Mouse (Mus musculus) urinary bladder, postnatal 25 days (tissue): ENCODE measurements at regions not wholly inside any gene's neighbourhood (a gene's known extent, or its start where the extent isn't known, plus 50 kb on each side); places are given as distances from the start of the nearest gene placed in this dataset.

Experiments used
- DNase-seq: peaks from one replicate; pipeline ENCODE4 v3.0.0; 2022; ENCODE audit warnings: low spot score

DNA sequence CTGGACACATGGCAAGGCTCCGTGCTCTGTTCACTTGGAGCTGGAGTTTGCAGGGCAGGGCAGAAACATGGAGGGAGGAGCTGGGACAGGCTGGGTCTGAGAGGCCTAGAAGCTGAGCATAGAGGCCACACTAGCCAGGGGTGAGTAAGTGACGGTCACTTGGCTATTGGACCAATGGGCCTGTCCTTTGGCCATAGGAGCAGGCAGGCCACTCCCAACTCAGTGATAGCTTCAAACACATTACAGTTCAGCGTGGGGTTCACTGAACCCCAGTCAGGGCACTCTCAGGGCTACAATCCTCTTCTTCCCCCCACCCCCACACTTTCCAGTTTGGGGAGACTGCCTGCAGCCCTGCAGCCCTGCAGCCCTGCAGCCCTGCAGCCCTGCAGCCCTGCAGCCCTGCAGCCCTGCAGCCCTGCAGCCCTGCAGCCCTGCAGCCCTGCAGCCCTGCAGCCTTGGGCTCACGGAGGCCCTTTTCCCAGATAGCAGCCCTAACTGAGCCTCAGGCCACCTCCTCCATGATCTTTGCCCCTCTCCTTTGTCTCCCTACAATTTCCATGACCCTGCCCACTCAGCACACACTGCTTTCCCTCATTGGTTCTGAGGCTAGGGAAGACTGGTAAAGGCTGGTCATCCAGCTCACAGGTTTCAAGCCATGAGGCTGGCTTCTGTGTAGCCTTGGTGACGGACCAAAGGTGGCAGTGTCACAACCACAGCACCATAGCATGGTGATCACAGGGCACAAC lies 285.3 kb downstream of the Cdh26 start:
- no peak for DNase-seq

DNA sequence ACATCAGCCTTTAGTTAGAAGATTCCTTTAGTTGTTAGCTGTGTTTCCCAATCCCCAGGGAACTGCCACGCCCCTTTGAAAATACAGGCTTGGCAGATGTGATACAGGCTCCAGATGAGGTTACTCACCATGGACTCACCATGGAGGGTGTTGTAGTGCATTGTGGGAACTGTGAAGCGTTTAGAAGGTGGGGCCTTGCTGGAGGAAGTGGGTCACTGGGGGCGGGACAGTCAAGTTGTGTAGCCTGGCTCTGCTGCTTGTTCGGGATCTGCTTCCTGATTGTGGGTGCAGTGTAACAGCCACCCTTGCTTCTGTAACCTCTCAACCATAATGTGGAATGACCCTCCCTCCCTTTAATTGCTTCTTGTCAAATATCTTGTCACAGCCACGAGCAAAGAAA lies 287.7 kb downstream of the Cdh26 start:
- DNase-seq: no peak

DNA sequence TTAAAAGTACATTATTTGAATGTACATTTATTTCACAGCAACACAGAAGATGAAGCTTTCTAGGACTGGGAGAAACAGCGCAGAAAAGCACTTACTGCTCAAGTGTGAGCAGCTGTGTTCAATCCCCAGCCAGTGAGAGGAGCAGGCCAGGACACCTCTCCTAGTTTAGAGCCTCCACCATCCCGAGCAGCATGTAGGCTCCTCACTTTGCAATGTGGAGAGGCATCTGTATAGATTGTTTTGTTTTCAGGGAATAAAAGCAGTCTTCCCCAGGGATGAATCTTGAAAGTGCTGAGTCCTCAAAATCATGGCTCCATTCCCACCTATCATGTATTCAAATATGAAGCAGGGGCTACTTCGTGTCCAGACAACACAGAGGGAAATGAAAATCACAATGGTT lies 293.1 kb downstream of the Cdh26 start:
- DNase-seq: no peak

DNA sequence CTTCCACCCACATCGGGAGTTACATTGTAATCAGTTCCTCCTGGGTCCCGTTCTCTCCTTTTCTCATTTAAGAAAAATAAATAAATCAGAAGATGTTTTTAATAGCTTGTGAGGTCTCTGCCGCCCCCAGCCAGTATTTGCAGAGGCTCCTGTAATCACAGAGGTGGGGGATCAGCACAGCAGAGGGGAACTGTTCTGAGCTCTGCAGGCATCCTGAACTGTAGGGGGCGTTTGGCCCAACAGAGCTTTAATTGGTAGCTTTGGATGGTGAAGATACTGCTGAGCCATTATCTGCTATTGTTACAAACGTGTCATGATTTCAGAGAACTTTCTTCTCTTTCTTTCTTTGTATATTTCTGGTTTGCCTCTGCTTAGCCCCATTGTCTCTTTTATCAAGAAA lies 293.9 kb downstream of the Cdh26 start:
- DNase-seq: no peak

DNA sequence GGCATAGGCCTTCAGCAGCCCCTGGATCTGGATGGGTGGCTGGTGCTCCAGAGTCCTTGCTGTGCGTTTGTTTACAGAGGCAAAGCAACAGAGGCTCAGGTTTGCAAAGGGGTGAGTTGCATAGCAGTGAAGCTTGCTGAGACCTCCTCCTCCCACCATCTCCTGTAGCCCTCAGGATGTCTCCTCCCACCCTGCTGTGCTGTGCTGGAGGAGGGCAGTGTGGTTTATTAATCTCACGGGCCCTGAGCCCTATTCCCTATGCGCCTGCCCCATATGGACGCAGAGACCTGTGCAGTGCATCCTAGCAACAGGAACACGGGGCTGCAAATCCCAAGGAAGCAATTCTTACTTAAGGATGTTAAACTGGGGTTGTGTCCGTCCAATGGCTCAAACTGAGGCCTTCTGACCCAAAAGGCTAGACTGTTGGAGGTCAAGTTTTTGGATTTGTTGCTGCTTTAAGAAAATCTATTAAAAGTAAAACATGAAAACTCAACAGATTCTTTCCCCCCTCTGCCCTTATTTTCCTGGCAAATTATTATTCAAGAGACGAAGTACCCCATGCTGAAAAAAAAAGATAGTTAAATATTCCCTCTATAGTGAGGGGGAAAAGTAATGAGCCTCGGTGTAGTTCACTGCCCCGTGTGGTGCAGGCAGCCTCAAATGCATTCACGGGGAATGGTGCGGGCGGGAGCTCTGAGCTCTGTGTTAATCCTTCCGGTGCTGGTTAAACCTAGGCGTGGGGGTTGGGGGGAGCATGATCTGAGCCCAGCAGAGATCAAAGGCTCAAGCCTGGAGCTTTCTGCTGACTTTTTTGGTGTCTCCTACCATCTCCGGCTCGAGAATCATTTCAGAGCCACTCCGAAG lies 297.8 kb downstream of the Cdh26 start:
- DNase-seq: no peak

DNA sequence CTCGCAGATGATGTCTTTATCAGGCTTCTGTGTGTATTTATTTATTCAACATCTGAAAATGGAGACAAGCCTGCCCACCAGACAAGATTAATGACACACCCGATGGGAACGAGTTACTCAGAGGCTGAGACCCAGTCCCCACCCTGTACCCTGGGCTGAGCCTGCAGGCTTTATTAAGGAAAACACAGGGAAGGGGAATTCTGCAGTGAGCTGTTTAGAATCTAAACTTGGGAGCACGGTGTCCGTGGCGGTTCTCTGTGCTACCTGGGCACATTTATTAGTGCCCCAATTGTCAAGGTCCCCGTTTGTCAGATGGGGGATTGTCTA lies 298.4 kb downstream of the Cdh26 start:
- DNase-seq: no peak

DNA sequence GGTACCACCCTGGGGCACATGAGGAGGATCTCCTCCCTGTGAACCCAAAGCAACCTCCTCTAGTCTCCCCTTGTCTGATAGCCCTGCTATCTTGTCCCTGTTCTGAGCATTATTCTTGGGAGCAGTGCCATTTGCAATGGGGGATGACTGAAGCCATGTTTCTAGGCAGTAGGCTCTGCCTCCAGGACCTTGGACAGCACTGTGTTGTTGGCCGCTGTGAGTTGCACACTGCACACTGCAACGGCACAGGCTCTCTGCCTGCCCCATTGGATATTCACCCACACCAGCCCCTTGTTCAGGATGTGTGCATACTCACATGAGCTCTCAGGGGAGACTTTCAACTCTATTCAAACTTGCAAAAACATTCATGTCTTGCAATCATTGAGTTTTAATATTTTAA lies 304.8 kb downstream of the Cdh26 start:
- no peak for DNase-seq

DNA sequence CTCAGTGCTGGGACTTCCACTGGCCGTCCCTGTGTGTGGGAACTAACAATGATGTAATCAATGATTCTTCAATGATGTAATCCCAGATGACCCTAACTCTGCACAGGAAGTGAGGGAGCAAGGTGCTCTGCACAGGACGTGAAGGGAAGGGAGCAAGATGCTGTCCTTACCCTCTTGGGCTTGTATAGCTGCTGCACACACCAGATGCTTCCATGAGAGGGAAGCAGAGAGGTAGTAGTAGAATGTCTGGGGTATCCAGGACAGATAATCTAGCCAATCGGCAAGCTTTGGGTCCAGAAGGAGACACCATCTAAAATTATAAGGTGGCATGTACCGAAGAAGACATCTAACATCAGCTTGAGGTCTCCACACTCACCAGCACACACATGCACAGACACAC lies 314.3 kb downstream of the Cdh26 start:
- DNase-seq: no peak

DNA sequence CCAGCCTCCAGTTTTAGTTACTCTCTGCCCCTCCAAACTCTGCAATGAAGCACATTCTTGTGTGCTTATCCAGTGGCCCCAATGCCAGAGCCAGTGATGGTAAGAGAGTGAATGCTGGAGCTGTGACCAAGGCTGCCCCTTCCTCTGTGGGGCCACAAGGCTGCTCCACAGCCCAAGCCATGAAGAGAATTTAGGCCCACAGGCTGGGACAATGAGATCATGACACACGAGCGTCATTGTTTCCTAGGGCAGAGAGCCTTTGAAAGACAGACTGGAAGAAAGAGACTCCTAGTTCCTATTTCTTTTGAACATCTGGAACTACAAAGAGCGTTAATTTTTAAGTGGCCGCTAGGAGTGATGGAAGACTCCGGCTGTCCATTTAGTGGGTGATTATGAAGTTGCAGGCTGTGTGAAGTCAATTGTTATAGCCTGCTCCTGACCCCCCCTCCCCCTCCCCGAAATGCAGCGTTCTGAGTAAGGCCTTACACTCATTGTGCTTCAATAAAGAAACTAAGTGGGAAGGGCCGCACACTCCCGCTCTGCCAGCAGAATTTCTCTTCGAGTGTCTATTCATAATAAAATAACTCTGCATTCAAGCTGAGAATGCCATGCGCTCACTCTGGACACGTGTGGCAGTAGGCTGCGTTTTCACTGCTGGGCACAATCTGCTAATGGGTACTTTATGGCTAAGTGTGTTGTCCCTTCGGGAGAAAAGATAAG lies 315.1 kb downstream of the Cdh26 start:
- no peak for DNase-seq

DNA sequence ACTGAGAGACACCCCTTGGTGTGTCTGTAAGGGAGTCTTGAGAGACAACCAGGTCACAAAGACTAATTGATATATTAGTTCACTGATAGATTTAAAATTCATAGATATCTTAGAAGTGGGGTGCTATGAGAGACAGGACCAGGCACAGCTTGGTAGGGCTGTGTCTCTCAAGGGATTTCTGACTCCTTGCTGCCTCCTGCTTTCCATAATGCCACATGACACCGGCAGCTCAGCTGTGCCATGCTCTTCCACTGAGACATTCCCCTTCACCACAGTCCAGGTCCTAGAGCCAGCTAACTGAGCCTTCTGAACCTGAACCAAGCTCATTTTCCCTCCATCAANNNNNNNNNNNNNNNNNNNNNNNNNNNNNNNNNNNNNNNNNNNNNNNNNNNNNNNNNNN lies 320.9 kb downstream of the Cdh26 start:
- no peak for DNase-seq

DNA sequence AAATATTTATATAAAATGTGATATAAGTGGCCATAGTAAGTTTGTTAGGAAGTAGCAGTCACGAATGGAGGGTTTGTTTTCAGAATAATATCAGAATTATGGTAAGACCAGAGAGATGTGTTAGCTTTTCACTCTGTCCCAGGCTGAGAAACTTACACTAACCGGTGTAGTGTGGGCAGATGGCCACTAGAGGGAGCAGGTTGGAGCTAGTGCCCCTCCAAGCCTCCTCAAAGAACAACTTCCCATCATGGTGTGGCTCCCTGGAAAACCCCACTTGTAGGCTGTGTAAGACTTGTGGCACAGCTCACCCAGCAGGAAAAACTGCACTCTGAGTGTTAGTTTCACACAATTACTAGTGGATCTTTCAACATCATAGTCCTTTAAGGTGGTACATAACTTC lies 328.0 kb downstream of the Cdh26 start:
- DNase-seq: peak; percentile 44

DNA sequence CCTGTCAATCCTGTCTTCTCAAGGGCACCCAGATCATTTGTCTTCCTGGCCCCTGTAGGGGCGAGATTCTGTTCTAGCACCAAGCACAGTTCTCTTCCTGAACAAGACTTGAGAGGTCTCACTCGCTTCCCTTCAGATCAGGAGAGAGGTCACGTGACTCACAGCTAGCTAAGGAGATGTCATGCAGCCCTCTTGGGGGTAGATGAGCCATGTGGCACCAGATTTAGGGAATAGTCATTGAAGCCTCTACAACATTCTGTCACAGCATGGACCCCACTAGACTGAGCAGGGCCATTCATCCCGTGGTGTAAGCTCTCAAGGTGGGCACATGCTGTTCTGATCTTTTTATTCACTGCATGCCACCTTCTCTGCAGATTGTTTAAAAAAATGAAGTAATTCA lies 338.2 kb downstream of the Cdh26 start:
- DNase-seq: no peak

DNA sequence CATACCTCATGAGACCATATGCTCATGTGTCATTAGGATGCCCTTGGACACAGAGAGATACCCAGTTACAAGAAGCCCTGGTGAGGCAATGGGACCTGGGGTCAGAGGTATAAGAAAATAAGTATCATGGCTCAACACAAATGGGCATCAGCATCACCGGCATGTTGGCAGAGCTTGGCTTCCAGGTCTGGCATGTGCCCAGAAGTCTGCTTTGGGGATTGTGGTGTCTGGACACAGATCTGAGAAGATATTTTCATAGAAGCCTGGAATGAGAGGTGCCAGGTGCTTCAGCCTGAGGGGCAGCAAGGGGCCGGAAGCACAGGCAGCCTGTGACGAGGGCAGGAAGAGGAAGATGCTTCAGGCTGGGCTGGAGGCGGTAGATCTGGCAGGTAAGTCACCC lies 338.7 kb downstream of the Cdh26 start:
- DNase-seq: no peak

DNA sequence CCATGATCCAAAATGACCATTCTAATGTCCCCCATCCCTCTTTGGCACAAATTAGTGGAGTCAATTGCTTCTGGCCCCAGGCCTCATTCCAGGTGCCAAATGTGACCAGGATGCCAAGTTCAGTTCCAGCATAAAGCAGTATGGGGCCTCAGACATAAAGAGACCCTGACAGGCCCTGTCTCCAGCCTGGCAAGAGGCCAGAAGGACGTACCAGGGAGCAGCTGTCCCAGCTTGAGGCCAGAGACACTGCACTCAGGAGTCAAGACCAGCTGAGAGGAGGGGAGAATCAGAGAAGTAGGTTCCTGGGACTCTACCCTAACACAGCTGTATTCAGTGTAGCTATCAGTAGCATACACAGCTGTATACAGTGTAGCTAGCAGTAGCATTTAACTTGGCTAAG lies 341.1 kb downstream of the Cdh26 start:
- no peak for DNase-seq

DNA sequence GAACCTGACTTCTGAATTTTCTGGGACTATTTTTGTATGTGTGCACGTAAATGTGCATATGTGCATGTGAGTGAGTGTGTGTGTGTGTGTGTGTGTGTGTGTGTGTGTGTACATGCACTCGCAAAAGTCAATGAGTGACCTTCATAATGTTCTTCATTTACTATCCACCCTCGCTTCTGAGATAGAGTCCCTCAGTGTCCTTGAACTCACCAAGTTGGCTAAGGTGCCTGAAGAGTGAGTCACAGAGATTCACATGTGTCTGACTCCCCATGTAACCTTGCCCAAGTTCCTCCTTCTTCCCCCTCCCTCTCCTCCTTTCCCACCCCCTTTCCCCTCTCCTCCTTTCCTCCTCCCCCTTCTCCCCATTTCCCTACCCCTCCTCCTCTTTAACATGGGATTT lies 341.6 kb downstream of the Cdh26 start:
- DNase-seq: no peak

DNA sequence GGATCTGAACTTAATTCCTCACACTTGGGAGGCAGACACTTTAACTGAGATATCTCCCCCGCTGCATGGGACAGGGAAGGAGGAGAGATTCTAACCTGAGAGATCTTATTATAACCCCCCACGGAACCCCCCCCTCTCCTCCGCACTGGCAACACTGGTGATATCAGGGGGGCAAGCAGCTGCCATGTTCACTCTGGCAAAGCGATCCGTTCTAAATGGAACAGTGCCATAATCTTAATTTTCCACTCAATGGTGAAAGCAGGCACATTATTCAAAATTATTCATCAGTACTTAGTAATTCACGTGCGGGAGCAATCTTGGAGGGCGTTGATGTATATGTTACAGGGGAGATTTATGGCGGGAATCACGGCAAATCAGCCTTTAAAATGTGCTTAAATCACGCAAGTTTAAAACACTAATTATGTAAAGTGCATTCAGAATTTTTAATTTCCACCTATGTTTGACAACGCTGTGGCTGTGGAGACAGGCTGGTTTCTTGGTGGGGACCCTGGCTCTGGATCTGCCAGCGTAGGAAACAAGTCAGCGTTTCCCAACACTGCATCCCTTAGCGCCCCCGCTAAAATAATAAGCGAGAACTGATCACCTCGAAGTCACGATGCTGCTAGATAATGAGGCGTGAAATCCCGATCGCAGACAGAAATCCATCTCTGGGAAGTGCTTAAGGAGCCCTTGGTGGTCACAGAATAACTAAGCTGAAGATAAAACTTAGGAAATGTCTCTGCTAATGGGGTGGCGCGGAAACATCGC lies 354.7 kb downstream of the Cdh26 start:
- DNase-seq: no peak

DNA sequence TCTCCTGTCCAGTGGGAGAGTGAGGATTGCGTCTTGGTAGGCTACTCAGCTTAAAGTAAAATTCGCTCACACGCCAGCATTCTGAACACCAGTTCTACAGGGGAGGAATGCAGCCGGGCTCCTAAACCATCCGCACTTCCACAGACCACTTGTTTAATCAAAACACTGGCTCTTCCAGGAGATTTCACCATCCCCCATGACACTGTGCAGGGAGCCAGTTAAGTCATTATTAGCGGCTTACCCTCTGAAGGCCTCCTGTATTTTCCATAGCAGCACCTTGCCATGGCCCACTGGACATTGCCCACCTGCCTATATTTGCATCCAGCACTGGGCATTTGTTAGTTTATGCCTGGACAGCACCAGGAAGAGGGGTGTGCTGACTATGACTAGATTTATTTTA lies 355.5 kb downstream of the Cdh26 start:
- no peak for DNase-seq

DNA sequence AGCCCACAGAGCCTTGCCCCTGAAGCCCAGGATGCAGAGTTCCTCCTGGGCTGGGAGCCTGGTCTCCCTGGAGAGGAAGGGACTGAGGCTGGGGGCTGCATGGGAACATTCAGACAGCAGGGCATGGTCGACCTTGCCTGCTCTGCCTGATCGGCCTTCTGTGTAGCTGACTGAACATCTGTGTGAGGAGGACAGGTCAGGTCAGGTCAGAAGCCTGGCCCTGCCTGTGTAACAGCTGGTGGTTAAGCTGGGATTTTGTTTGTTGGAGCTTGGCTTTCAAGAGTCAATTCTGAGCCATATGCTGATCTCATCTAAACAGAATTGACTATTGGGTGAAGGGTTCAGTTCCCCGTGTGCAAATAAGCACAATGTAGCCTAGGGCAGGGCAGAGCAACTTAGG lies 365.5 kb downstream of the Cdh26 start:
- DNase-seq: no peak

DNA sequence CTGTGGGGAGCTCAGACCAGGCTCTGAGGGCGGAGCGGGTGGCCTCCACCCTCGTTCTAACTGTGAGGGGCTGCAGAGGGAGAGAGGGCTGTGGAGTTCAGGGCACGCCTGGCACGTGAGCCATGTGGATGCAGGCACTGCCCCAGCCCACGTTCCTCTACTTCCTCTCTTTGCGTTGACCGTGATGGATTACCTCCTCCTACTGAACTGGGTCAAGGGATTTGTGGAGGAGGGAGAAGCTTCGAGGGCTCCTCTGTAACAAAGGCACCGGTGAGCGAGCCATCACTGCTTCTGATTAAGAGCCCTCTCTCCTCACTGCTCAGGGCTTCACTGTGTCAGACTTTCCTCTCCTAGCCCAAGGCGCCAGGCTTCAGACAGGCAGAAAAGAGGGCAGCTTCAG lies 371.1 kb downstream of the Cdh26 start:
- no peak for DNase-seq

DNA sequence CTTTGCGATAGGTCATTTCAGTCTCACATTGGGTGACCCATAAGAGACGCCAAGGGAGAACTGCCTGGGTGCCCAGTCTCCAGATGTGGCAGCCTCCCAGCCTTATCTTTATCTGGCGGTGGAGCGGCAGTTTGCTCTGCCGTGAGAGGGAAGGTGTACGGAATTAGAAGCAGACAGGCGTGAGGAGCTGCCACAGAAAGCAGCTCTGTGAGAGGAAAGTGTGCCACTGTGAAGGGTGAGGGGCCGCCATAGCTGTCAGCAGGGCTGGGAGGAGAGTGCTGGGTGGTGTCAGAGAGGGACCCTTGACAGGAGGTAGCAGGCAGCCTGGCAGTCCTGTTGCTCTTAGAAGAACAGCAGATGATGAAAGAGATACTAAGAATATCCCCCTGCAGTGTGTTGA lies 375.0 kb downstream of the Cdh26 start:
- no peak for DNase-seq

DNA sequence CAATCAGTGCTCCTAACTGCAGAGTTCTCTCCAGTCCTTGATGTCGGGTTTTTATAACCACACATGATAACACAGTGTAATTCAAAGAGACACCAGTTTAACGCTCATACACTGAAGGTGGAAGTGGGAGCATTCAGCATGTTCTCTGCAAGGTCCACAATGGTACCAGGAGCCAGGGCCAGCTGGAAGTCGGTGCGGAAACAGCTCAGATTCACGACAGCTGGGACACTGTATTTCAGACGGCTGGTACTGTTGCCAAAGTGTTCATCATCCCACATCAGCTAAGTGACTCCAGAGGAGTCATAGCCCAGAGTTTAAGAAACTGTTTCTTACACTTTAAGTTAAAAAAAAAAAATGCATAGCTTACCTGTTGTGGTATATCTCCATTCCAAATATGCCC lies 391.2 kb downstream of the Cdh26 start:
- no peak for DNase-seq

DNA sequence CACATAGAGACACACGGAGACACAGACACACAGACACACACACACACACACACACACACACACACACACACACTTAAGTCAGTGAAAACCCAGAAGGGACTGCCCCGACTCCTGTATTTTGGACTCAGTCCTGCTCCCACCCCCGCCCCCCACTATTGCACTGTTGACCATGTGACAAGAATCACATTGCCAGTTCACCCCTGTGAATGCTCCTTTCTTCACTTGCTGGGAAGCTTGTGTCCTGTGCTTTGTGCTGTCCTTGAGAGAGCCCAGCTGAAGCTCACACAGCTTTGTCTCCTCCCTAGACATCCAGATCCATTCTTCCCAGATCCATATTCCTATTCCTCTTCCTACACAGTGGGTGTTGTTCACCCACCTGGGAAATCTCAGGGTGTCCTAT lies 400.0 kb downstream of the Cdh26 start:
- DNase-seq: no peak
